Mouse (Mus musculus): ENCODE results near the gene Celsr1. TPM values are rescaled to one million over a fixed set of nuclear protein-coding genes. Genes with fewer than 3 reads are reported as not detected.

The Celsr1 gene
- total and polyA plus RNA-seq, 2 experiments = 2.4 to 11.5 TPM

DNA sequence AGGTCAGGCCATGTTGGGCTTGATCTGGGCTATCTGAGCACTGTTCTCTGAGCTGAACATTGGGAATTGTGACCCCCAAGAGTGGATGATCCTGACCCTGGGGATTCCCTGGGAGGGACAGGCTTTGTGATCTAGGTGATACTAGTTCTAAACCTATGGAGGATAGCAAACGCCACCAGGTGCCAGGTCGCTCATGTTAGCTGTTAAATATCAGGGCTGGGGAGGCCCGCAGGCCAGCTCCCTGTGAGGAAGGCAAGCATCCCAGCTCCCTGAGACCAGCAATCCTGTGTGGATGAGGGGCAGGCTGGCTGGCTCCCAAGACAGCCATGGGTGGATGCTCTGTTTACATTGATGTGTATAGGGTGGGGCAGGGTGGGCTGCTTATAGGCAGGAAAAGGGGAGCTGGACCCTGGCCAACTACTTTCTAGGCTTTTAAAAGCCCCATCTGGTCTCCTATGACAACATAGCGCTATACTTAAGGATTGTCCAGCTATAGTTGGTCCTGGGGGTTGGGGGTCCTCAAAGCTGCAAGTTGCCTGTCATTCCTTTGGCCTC, 34.4 kb upstream of the Celsr1 start:
- H3K27ac ChIP-seq (replicated peaks; ENCODE audit: insufficient read depth, low read depth, low read length) = no peak overlapping the region
- H3K9ac ChIP-seq (ENCODE audit: low read depth, low read length) = no peak overlapping the region
- 92% methylated on average over 4 of the region's 4 CpGs for WGBS
- H3K4me3 ChIP-seq (ENCODE audit: insufficient read depth, low read depth, low read length) = no peak overlapping the region
- DNase-seq (ENCODE audit: extremely low read depth, low read depth, low spot score) = no peak
- no peak for TF ChIP-seq CTCF (IDR thresholded peaks at IDR 0.05; ENCODE audit: low read depth, low read length)
- no peak for TF ChIP-seq POLR2A (IDR thresholded peaks at IDR 0.05; ENCODE audit: extremely low read depth, insufficient read depth, low read length)
- H3K4me1 ChIP-seq (ENCODE audit: control insufficient read depth, insufficient read depth, low read length) = no peaks in the 10 kb centered on the region
- no peaks in the 10 kb centered on the region for H3K27me3 ChIP-seq (ENCODE audit: control insufficient read depth, insufficient read depth, low read length)
- H3K79me2 ChIP-seq (ENCODE audit: control insufficient read depth, insufficient read depth, low read length) = peaks cover 22% of the 10 kb centered on the region; the same call in 1 of the 2 replicates
- no peaks in the 10 kb centered on the region for H3K36me3 ChIP-seq (ENCODE audit: control insufficient read depth, insufficient read depth, low read length)

DNA sequence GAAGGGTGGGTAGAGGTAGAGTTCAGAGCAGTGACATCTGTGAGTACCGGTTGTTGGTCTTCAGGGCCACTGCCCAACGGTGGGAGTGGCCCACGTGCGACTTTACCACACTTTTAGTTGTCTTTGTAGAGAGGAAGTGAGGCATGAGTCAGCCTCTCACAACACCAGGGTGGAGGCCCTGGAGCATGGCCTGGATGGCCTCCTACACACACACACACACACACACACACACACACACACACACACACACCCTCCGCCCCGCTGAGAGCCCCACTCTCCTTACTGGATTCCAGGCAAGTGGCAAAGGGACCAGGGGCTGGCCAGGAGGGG, 34.0 kb upstream of the Celsr1 start:
- Histone ChIP-seq H3K27me3 (ENCODE audit: control insufficient read depth, insufficient read depth, low read length) (no peaks in the 10 kb centered on the region), H3K79me2 (ENCODE audit: control insufficient read depth, insufficient read depth, low read length) (peaks cover 22% of the 10 kb centered on the region; the same call in 1 of the 2 replicates), H3K36me3 (ENCODE audit: control insufficient read depth, insufficient read depth, low read length) (no peaks in the 10 kb centered on the region), H3K9ac (ENCODE audit: low read depth, low read length) (no peak overlapping the region), H3K27ac (replicated peaks; ENCODE audit: insufficient read depth, low read depth, low read length) (no peak overlapping the region), H3K4me1 (ENCODE audit: control insufficient read depth, insufficient read depth, low read length) (no peaks in the 10 kb centered on the region), H3K4me3 (ENCODE audit: insufficient read depth, low read depth, low read length) (no peak overlapping the region)
- no peak for TF ChIP-seq CTCF (IDR thresholded peaks at IDR 0.05; ENCODE audit: low read depth, low read length)
- no peak for TF ChIP-seq POLR2A (IDR thresholded peaks at IDR 0.05; ENCODE audit: extremely low read depth, insufficient read depth, low read length)
- no peak for DNase-seq (ENCODE audit: extremely low read depth, low read depth, low spot score)
- 70% methylated on average over 6 of the region's 6 CpGs for WGBS

DNA sequence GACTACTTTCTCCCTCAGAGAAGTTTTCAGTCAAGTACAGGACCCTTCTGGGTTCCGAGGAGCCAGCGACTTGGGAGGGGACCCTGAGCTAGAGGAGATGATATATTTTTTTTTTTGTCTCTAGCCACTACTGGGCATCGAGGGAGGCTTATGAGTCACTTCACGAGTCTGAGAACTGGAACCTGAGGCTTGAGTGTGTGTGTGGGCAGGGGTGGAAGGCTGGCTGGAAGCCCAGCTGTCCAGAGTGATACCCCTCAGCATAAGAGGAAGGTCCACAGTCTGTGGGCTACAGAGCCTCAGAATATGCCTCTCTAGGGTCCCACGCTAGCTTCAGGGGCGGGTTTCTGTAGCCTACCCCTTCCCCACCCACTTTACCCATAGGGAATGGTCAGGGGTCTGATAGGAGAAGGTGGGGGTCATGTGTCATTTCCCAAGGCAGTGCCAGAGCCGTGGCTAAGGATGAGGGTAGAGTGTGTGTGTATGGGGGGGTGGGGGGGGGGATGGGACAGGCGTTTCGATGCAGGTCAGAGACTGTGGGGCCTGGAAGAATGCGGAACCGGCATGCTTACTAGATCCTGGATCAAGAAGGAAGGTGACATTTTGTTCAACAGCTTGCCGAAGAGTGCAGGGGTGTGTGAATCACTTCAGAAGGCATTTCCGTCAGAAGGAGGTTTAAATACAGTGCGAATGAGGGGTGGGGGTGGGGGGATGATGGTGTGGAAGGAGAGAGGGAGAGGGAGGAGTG, 33.4 kb upstream of the Celsr1 start:
- 74% methylated on average over 14 of the region's 14 CpGs for WGBS

DNA sequence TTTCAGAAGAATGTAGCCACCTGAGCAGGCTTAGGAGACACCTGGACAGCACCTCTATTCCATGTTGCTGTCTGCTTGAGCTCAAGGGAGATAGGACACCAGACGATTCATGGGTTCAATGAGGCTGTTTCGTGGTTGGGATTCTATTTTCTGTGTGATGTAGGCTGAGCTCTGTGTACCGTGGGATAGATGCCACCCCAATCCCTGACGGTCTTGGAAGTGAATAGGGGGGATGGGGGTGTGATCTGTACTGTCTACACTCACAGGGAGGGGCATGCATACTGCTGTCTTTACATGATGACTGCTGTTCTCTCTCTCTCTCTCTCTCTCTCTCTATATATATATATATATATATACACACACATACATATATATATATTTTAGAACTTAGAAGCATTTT, 31.8 kb upstream of the Celsr1 start:
- H3K4me3 ChIP-seq (ENCODE audit: insufficient read depth, low read depth, low read length) = no peak overlapping the region
- no peak overlapping the region for H3K9ac ChIP-seq (ENCODE audit: low read depth, low read length)
- WGBS = 93% methylated on average over 4 of the region's 4 CpGs
- no peaks in the 10 kb centered on the region for H3K27me3 ChIP-seq (ENCODE audit: control insufficient read depth, insufficient read depth, low read length)
- TF ChIP-seq CTCF (IDR thresholded peaks at IDR 0.05; ENCODE audit: low read depth, low read length) = no peak
- TF ChIP-seq POLR2A (IDR thresholded peaks at IDR 0.05; ENCODE audit: extremely low read depth, insufficient read depth, low read length) = no peak
- H3K27ac ChIP-seq (replicated peaks; ENCODE audit: insufficient read depth, low read depth, low read length) = no peak overlapping the region
- no peak for DNase-seq (ENCODE audit: extremely low read depth, low read depth, low spot score)
- H3K4me1 ChIP-seq (ENCODE audit: control insufficient read depth, insufficient read depth, low read length) = no peaks in the 10 kb centered on the region
- H3K79me2 ChIP-seq (ENCODE audit: control insufficient read depth, insufficient read depth, low read length) = peaks cover 22% of the 10 kb centered on the region; the same call in 1 of the 2 replicates
- H3K36me3 ChIP-seq (ENCODE audit: control insufficient read depth, insufficient read depth, low read length) = no peaks in the 10 kb centered on the region

More for the DNA sequence above, 33.4 kb upstream of the Celsr1 start:
- Histone ChIP-seq H3K79me2 (ENCODE audit: control insufficient read depth, insufficient read depth, low read length) (peaks cover 22% of the 10 kb centered on the region; the same call in 1 of the 2 replicates), H3K27ac (replicated peaks; ENCODE audit: insufficient read depth, low read depth, low read length) (no peak overlapping the region), H3K36me3 (ENCODE audit: control insufficient read depth, insufficient read depth, low read length) (no peaks in the 10 kb centered on the region), H3K27me3 (ENCODE audit: control insufficient read depth, insufficient read depth, low read length) (no peaks in the 10 kb centered on the region), H3K9ac (ENCODE audit: low read depth, low read length) (no peak overlapping the region), H3K4me1 (ENCODE audit: control insufficient read depth, insufficient read depth, low read length) (no peaks in the 10 kb centered on the region), H3K4me3 (ENCODE audit: insufficient read depth, low read depth, low read length) (no peak overlapping the region)
- DNase-seq (ENCODE audit: extremely low read depth, low read depth, low spot score) = no peak
- TF ChIP-seq CTCF (IDR thresholded peaks at IDR 0.05; ENCODE audit: low read depth, low read length) (no peak), POLR2A (IDR thresholded peaks at IDR 0.05; ENCODE audit: extremely low read depth, insufficient read depth, low read length) (no peak)

DNA sequence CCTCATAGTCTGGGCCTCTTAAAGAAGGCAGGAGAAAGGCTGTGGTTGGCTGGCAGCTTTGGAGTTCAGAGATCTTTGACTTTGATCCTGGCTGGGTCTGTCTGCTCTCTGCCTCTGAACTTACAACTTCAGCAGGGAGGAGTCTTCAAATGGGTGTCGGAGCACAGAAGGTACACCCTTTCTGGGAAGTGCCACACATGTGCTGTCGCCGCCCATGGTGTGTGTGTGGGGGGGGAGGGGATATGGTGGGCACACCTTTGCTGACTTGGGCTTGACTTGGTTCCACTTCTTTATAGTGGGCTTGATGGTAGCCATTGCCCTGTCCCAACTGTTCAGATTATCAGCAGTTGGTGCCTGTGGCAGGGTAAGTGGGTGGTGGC, 31.3 kb upstream of the Celsr1 start:
- H3K4me3 ChIP-seq (ENCODE audit: insufficient read depth, low read depth, low read length) = no peak overlapping the region
- H3K79me2 ChIP-seq (ENCODE audit: control insufficient read depth, insufficient read depth, low read length) = peaks cover 22% of the 10 kb centered on the region; the same call in 1 of the 2 replicates
- H3K27me3 ChIP-seq (ENCODE audit: control insufficient read depth, insufficient read depth, low read length) = no peaks in the 10 kb centered on the region
- H3K36me3 ChIP-seq (ENCODE audit: control insufficient read depth, insufficient read depth, low read length) = no peaks in the 10 kb centered on the region
- no peak overlapping the region for H3K9ac ChIP-seq (ENCODE audit: low read depth, low read length)
- no peak for DNase-seq (ENCODE audit: extremely low read depth, low read depth, low spot score)
- no peak for TF ChIP-seq CTCF (IDR thresholded peaks at IDR 0.05; ENCODE audit: low read depth, low read length)
- H3K4me1 ChIP-seq (ENCODE audit: control insufficient read depth, insufficient read depth, low read length) = no peaks in the 10 kb centered on the region
- WGBS = 87% methylated on average over 3 of the region's 3 CpGs
- no peak overlapping the region for H3K27ac ChIP-seq (replicated peaks; ENCODE audit: insufficient read depth, low read depth, low read length)

DNA sequence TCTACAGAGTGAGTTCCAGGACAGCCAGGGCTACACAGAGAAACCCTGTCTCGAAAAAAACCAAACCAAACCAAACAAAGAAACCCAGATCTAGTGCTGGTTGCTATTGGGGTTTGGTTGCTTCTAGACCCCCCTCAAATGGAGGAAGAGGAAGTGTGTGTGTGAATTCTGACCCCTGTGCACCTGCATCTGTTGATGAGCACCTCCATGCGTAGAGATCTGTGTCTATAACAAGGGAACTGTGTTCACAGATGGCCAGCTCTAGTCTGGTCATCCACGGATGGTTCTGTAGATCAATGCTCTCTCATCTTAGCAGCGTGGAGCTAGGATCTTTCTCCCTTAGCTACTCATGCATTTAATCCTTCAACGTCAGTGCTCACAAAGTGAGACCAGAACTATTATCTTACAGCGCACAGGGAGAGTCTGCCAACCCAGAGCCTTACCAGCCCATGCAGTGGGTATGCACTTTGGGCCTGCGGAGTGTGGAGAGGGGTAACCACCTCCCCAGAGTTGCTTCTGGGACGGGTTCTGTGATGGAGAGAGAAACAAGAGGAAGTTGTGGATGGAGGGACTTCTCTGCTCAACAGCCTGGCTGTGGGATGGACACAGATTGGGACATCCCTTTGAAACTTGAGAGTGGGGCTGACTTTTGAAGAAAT, 30.7 kb upstream of the Celsr1 start:
- Histone ChIP-seq H3K36me3 (ENCODE audit: control insufficient read depth, insufficient read depth, low read length) (no peaks in the 10 kb centered on the region), H3K27ac (replicated peaks; ENCODE audit: insufficient read depth, low read depth, low read length) (no peak overlapping the region), H3K9ac (ENCODE audit: low read depth, low read length) (no peak overlapping the region), H3K4me3 (ENCODE audit: insufficient read depth, low read depth, low read length) (no peak overlapping the region), H3K4me1 (ENCODE audit: control insufficient read depth, insufficient read depth, low read length) (no peaks in the 10 kb centered on the region), H3K27me3 (ENCODE audit: control insufficient read depth, insufficient read depth, low read length) (no peaks in the 10 kb centered on the region), H3K79me2 (ENCODE audit: control insufficient read depth, insufficient read depth, low read length) (peaks cover 22% of the 10 kb centered on the region; the same call in 1 of the 2 replicates)
- no peak for TF ChIP-seq POLR2A (IDR thresholded peaks at IDR 0.05; ENCODE audit: extremely low read depth, insufficient read depth, low read length)
- TF ChIP-seq CTCF (IDR thresholded peaks at IDR 0.05; ENCODE audit: low read depth, low read length) = no peak
- 92% methylated on average over 8 of the region's 8 CpGs for WGBS
- no peak for DNase-seq (ENCODE audit: extremely low read depth, low read depth, low spot score)
